Mouse (Mus musculus) stomach, adult 2 months (tissue): ENCODE measurements around the gene Mei4. TPM values are rescaled to one million over a fixed set of nuclear protein-coding genes. Genes with fewer than 3 reads are reported as not detected.

Source experiments
- polyA plus RNA-seq: library from polyadenylated mRNA; depleted of rRNA; stranded (reverse); fragments of >200 nt; gene quantifications from 2 replicates; pipeline ENCODE4 v1.2.3, GENCODE M21; 2012; rRNA removed

Mei4 gene
- polyA plus RNA-seq: not detected in 2 replicates

GRCm38 (mm10) chr9:81863181-81863887, at the start of gene Mei4:
Gene Mei4, plus strand, starts transcription at chr9:81863670.

Other genes starting within 250 kb of the Mei4 start
- gene Htr1b, start 229.8 kb upstream of the Mei4 start, polyA plus RNA-seq: 1.1 and 1.7 TPM in 2 replicates